Mouse (Mus musculus) ES-Bruce4 (cell line): ENCODE measurements at regions not wholly inside any gene's neighbourhood (a gene's known extent, or its start where the extent isn't known, plus 50 kb on each side); places are given as distances from the start of the nearest gene placed in this dataset.

ENCODE experiments used
- CTCF ChIP-seq: IDR thresholded peaks from one replicate; pipeline ENCODE4 v1.8.1; 2011; ENCODE audit warnings: low read depth, low read length
- EP300 ChIP-seq: IDR thresholded peaks from 2 replicates; pipeline ENCODE4 v1.6.1; 2011; ENCODE audit warnings: low read depth, low read length; ENCODE audit not compliant: insufficient read depth
- POLR2A ChIP-seq: IDR thresholded peaks from one replicate; pipeline ENCODE4 v1.8.1; 2011; ENCODE audit warnings: low read length; ENCODE audit not compliant: insufficient read depth

DNA sequence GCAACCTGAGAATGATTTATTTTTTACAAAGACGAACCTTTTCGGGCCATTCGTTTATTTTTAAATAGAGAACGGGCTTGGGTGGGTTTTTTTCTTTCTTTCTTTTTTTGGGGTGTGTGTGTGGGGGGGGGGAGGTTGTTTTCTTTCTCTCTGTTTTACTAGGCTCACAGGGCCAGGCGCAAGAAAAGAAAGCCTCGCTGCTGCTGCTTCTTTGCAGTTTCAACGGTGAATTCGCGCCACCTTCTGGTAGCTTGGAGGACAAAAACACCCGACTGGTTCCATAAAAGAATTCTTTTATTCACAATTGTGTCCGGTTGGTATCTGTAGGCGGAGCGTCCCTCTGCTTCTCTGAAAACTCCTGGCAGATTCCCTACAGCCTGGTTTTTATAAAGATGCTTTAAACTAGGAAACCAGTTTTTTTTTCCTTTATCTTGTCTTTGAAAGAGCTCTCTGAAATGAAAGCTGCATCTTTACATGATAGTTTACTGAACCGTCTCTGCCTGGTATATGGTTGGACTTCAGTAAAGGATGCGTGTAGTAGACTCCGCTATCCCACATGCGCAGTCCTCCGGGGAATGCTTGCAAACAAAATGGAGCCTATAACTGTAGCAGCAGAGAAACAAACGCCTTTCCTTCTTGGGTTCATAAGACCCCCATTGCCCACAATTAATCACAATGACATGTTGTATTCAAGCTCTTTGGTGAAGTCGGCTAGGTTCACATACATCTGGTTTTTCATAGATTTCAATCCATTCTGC lies 151.9 kb downstream of the Insig2 start:
- no peak for TF ChIP-seq POLR2A
- peak; percentile 59 for TF ChIP-seq CTCF
- no peak for TF ChIP-seq EP300
